Mouse (Mus musculus): ENCODE measurements around the gene Selenow.

Selenow gene

GRCm38 (mm10) chr7:15907971-15908590 lies 14.1 kb downstream of the Selenow start:
- Histone ChIP-seq H3K27me3 (ENCODE audit: insufficient read depth, low read length) (peaks cover 8% of the 10 kb centered on the region; the same call in 1 of the 2 replicates), H3K36me3 (ENCODE audit: insufficient read depth, low read length) (no peaks in the 10 kb centered on the region), H3K4me3 (replicated peaks; ENCODE audit: low read length) (no peak overlapping the region), H3K9me3 (ENCODE audit: low read length) (no peaks in the 10 kb centered on the region), H3K4me1 (replicated peaks; ENCODE audit: low read depth, low read length) (no peaks in the 10 kb centered on the region; the same call in 1 of the 2 replicates)
- TF ChIP-seq POU5F1 (IDR thresholded peaks at IDR 0.05; ENCODE audit: borderline replicate concordance, low read length) (no peak), NANOG (IDR thresholded peaks at IDR 0.05; ENCODE audit: borderline replicate concordance, low read length) (no peak), CTCF (conservative IDR thresholded peaks at IDR 0.05; ENCODE audit: low read length) (no peak)

- no peaks in the 10 kb centered on the region for H3K36me3 ChIP-seq (ENCODE audit: insufficient read depth, low read length)
- peaks cover 8% of the 10 kb centered on the region; the same call in 1 of the 2 replicates for H3K27me3 ChIP-seq (ENCODE audit: insufficient read depth, low read length)
- TF ChIP-seq CTCF (conservative IDR thresholded peaks at IDR 0.05; ENCODE audit: low read length) (no peak), NANOG (IDR thresholded peaks at IDR 0.05; ENCODE audit: borderline replicate concordance, low read length) (no peak), POU5F1 (IDR thresholded peaks at IDR 0.05; ENCODE audit: borderline replicate concordance, low read length) (no peak)
- H3K4me1 ChIP-seq (replicated peaks; ENCODE audit: low read depth, low read length) = peaks cover 5% of the 10 kb centered on the region
- no peaks in the 10 kb centered on the region for H3K9me3 ChIP-seq (ENCODE audit: low read length)
- no peak overlapping the region for H3K4me3 ChIP-seq (replicated peaks; ENCODE audit: low read length)
Measured at GRCm38 (mm10) chr7:15906602-15907001, 15.6 kb downstream of the Selenow start.

DNA sequence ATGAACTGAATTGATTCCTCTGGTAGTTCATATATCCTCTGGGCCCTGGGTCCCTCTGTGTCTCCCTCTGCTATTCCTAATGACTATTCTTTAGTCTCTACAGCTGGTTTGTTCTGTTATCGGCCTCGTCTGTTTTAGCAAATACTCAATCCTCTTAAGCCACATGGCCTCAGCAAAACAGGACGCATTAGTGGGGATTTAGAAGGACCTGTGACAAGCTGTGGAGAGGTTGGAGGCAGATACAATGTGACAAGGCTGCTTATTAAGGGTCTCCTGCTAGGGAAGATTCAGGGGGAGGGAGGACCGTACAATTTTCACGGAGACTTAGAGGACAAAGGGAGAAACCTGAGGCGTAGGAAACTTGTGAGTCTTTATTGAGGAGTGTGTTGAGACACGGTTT lies 16.3 kb downstream of the Selenow start:
- Histone ChIP-seq H3K36me3 (ENCODE audit: insufficient read depth, low read length) (no peaks in the 10 kb centered on the region), H3K4me1 (replicated peaks; ENCODE audit: low read depth, low read length) (peaks cover 12% of the 10 kb centered on the region), H3K9me3 (ENCODE audit: low read length) (no peaks in the 10 kb centered on the region), H3K4me3 (replicated peaks; ENCODE audit: low read length) (no peak overlapping the region), H3K27me3 (ENCODE audit: insufficient read depth, low read length) (peaks cover 12% of the 10 kb centered on the region)
- TF ChIP-seq CTCF (conservative IDR thresholded peaks at IDR 0.05; ENCODE audit: low read length) = no peak
- TF ChIP-seq NANOG (IDR thresholded peaks at IDR 0.05; ENCODE audit: borderline replicate concordance, low read length) = no peak
- no peak for TF ChIP-seq POU5F1 (IDR thresholded peaks at IDR 0.05; ENCODE audit: borderline replicate concordance, low read length)

DNA sequence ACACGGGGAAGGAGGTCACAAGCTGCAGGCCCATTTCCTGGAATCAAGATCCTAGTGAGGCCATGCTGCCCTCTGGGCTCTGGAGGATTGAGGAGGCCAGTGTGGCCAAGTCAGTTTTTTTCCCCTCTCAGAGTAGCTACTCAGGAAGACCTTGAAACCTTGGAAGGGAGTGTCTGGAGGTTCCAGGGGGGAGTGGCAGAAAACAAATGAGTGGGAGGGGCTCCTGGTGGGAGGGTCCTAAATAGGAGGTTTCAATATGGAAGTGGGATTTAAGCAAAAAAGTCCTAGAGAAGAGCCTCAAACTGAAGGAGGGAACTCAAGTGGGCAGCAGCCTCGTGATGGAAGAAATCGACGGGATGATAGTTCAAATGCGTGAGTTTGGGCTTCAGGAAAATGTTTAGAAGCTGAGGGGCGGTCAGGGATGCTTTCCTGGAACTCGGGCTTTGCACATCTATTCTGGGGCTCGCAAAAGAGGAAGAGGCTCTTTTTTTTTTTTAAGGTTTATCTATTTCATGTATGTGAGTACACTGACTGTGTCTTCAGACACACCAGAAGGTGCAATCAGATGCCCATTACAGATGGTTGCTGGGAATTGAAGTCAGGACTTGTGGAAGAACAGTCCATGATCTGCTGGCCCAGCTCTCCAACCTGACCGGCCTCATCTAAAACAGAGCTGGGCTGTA lies 20.7 kb downstream of the Selenow start:
- peaks cover 7% of the 10 kb centered on the region; the same call in 1 of the 2 replicates for H3K27me3 ChIP-seq (ENCODE audit: insufficient read depth, low read length)
- TF ChIP-seq NANOG (IDR thresholded peaks at IDR 0.05; ENCODE audit: borderline replicate concordance, low read length) (no peak), POU5F1 (IDR thresholded peaks at IDR 0.05; ENCODE audit: borderline replicate concordance, low read length) (no peak), CTCF (conservative IDR thresholded peaks at IDR 0.05; ENCODE audit: low read length) (no peak)
- no peaks in the 10 kb centered on the region for H3K36me3 ChIP-seq (ENCODE audit: insufficient read depth, low read length)
- no peak overlapping the region for H3K4me3 ChIP-seq (replicated peaks; ENCODE audit: low read length)
- H3K9me3 ChIP-seq (ENCODE audit: low read length) = no peaks in the 10 kb centered on the region
- peaks cover 12% of the 10 kb centered on the region for H3K4me1 ChIP-seq (replicated peaks; ENCODE audit: low read depth, low read length)

GRCm38 (mm10) chr7:15894251-15894650 lies 28.0 kb downstream of the Selenow start:
- H3K4me1 ChIP-seq (replicated peaks; ENCODE audit: low read depth, low read length) = peaks cover 39% of the 10 kb centered on the region
- no peaks in the 10 kb centered on the region for H3K36me3 ChIP-seq (ENCODE audit: insufficient read depth, low read length)
- no peak for TF ChIP-seq NANOG (IDR thresholded peaks at IDR 0.05; ENCODE audit: borderline replicate concordance, low read length)
- TF ChIP-seq CTCF (conservative IDR thresholded peaks at IDR 0.05; ENCODE audit: low read length) = no peak
- no peak for TF ChIP-seq POU5F1 (IDR thresholded peaks at IDR 0.05; ENCODE audit: borderline replicate concordance, low read length)
- no peak overlapping the region for H3K4me3 ChIP-seq (replicated peaks; ENCODE audit: low read length)
- H3K9me3 ChIP-seq (ENCODE audit: low read length) = no peaks in the 10 kb centered on the region
- peaks cover 3% of the 10 kb centered on the region; the same call in 1 of the 2 replicates for H3K27me3 ChIP-seq (ENCODE audit: insufficient read depth, low read length)

- Histone ChIP-seq H3K27me3 (ENCODE audit: insufficient read depth, low read length) (0 out of 2 replicates have a peak, but pooled peaks cover 3% of the 10 kb centered on the region), H3K4me1 (replicated peaks; ENCODE audit: low read depth, low read length) (peaks cover 6% of the 10 kb centered on the region; the same call in 1 of the 2 replicates), H3K4me3 (replicated peaks; ENCODE audit: low read length) (no peak overlapping the region), H3K9me3 (ENCODE audit: low read length) (peaks cover 6% of the 10 kb centered on the region; the same call in 1 of the 2 replicates), H3K36me3 (ENCODE audit: insufficient read depth, low read length) (no peaks in the 10 kb centered on the region)
- TF ChIP-seq CTCF (conservative IDR thresholded peaks at IDR 0.05; ENCODE audit: low read length) (no peak), POU5F1 (IDR thresholded peaks at IDR 0.05; ENCODE audit: borderline replicate concordance, low read length) (no peak), NANOG (IDR thresholded peaks at IDR 0.05; ENCODE audit: borderline replicate concordance, low read length) (no peak)
Measured at GRCm38 (mm10) chr7:15884127-15884526, 38.1 kb downstream of the Selenow start.

GRCm38 (mm10) chr7:15882317-15882716 lies 39.9 kb downstream of the Selenow start, which contains the start of gene Crxos:
Gene Crxos, plus strand, starts transcription at chr7:15882617.
- TF ChIP-seq NANOG (IDR thresholded peaks at IDR 0.05; ENCODE audit: borderline replicate concordance, low read length) (no peak), CTCF (conservative IDR thresholded peaks at IDR 0.05; ENCODE audit: low read length) (no peak), POU5F1 (IDR thresholded peaks at IDR 0.05; ENCODE audit: borderline replicate concordance, low read length) (no peak)
- Histone ChIP-seq H3K27me3 (ENCODE audit: insufficient read depth, low read length) (0 out of 2 replicates have a peak, but pooled peaks cover 3% of the 10 kb centered on the region), H3K4me1 (replicated peaks; ENCODE audit: low read depth, low read length) (peaks cover 6% of the 10 kb centered on the region; the same call in 1 of the 2 replicates), H3K9me3 (ENCODE audit: low read length) (peaks cover 6% of the 10 kb centered on the region; the same call in 1 of the 2 replicates), H3K36me3 (ENCODE audit: insufficient read depth, low read length) (no peaks in the 10 kb centered on the region), H3K4me3 (replicated peaks; ENCODE audit: low read length) (no peak within 1 kb of the TSS)

DNA sequence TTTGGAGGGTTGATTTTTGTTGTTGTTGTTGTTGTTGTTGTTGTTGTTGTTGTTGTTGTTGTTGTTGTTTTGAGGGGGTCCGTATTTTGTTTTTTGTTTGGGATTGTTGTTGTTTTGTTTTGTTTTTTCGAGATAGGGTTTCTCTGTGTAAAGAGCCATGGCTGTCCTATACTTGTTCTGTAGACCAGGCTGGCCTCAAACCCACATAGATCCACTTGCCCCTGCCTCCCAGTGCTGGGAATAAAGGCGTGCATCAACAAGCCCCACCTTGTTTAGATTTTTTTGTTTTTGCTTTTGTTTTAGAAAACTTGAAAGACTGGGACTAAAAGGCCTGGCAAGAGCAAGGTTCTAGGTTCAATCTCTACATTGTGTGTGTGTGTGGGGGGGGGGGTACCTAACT lies 40.4 kb downstream of the Selenow start:
- Histone ChIP-seq H3K9me3 (ENCODE audit: low read length) (peaks cover 6% of the 10 kb centered on the region; the same call in 1 of the 2 replicates), H3K36me3 (ENCODE audit: insufficient read depth, low read length) (no peaks in the 10 kb centered on the region), H3K4me1 (replicated peaks; ENCODE audit: low read depth, low read length) (peaks cover 6% of the 10 kb centered on the region; the same call in 1 of the 2 replicates), H3K4me3 (replicated peaks; ENCODE audit: low read length) (no peak overlapping the region), H3K27me3 (ENCODE audit: insufficient read depth, low read length) (0 out of 2 replicates have a peak, but pooled peaks cover 3% of the 10 kb centered on the region)
- no peak for TF ChIP-seq POU5F1 (IDR thresholded peaks at IDR 0.05; ENCODE audit: borderline replicate concordance, low read length)
- TF ChIP-seq NANOG (IDR thresholded peaks at IDR 0.05; ENCODE audit: borderline replicate concordance, low read length) = no peak
- TF ChIP-seq CTCF (conservative IDR thresholded peaks at IDR 0.05; ENCODE audit: low read length) = no peak

All from E14TG2a.4 (cell line).